Mouse (Mus musculus): ENCODE measurements around the gene Vps52.

The Vps52 gene

DNA sequence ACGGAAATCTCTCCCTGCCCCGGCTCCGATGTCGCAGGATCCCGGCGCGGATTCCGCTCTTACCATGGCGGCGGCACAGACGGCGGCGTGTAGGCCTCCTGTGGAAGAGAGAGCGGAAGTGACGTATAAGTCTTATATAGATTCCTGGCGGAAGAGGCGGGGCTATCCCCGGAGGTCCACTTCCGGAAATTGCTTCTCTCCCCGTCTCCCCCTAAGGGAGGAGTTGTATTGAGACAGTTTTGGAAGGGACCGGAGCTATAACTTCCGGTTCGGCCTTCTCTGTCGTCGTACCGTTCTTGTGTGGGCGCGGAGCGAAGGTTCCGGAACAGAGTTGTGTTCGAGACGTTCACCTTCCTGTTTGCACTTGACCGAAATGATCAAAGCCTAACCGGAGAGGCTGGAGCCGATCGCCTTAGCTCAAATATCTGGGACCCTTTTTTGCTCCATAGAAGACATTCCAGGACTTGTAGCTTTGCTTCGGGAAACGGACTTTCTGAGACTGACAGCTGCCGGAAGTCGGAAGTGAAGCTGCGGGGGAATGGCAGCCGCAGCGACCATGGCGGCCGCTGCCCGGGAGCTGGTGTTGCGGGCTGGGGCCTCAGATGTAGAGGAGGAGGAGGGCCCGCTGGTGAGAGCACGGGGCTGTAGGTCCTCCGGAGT is at the start of gene Vps52, which contains the start of gene Rps18:
Vps52 (plus strand) TSS at position 258 of the 660 bp plus-strand sequence.
Rps18 (minus strand) TSS at position 447 of the 660 bp plus-strand sequence.
- peak; percentile 97 for DNase-seq (ENCODE audit: low read depth, low spot score)

DNA sequence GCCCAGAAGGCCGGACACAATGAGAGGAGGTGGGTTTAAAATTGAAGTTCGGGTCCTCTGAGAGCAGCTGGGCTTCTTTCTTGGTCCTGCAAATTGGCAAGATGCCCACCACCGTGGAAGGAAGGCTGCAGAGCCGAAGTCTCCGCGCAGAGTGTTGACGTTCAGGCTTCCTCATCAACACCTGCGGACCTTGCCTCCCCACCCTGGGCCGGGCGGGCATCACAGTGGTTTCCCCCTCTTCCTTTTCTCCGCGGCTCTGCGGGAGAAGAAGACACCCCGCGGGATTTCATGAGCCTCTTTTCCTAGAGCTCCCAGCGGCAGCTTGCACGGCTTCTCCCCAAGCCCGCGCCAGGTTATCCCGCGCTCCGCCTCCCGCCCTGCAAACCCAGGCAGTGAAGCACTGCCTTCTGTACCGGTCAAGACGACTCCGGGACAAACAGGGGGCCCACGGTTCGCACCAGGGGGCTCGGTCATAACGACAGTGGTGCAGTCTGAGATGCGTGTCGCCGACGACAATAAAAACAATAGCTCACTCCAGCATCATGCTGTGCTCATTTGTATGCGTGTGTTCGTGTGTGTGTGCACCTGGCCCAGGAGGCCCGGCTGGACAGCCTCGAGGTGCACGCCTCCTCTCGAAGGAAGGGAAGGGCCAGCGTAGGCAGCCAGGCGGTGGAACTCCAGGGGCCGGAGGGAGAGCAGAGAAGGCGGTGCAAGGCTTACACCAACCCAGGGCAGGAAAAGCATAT is 47.1 kb upstream of the Vps52 start:
- no peak for DNase-seq (ENCODE audit: low read depth, low spot score)

DNA sequence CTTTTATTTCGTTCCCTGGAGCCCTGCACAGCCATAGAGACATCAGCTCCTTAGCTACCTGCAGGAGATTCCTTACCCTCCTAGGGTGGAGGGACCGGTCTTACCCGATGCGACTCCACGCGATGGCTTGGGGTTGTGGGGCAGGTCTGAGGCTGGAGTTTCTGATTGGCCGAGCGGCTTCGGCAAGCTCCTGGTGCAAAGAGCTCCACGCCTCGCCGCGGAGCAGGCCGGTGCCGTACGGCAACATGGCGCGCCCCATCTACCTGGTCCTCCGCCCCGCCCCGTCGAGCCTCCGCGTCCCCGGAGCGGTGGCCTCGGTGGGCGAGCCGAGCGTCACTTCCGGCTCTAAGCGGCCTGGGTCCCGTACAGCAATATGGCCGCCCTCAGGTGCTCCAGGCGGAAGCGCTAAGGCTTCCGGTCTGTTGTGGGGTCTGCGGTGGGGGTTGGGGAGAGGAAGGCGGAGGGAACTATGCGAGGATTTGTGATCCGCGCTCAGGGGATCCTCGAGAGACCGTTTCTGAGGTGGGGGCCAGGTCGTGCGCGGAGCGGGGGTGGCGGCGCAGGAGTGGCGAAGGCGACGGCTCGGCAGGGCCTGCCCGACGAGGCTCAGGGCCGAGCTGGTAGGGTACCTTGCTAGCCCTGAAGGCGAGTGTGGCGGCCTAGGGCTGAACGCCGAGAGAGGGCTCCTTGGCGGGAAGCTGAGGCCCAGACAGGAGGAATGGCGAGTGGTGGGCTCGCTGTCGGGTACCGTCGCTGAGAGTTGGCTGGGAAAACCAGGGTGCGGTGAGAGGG is 46.3 kb upstream of the Vps52 start, which contains the start of gene Daxx:
Daxx (plus strand) TSS at position 338 of the 792 bp plus-strand sequence.
- peak; percentile 84 for DNase-seq (ENCODE audit: low read depth, low spot score)

DNA sequence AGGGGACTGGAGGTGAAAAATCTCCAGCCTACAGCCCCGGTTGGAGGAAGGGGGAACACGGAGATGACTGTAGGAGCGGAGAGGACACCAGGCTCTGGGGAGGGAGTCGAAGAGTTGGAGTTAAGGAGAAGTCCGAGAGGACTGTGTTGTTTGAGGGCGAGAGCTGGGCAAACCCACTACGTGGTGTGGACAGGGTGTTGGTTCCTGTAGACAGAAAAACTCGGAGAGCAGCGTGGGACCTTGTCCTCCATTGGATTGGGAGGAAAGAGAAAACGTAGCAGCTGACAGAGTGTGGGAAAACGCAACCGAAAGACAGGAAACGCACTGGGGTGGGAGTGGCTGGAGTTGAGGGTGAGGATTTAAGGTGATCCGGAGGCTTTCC is 45.8 kb upstream of the Vps52 start:
- no peak for DNase-seq (ENCODE audit: low read depth, low spot score)

DNA sequence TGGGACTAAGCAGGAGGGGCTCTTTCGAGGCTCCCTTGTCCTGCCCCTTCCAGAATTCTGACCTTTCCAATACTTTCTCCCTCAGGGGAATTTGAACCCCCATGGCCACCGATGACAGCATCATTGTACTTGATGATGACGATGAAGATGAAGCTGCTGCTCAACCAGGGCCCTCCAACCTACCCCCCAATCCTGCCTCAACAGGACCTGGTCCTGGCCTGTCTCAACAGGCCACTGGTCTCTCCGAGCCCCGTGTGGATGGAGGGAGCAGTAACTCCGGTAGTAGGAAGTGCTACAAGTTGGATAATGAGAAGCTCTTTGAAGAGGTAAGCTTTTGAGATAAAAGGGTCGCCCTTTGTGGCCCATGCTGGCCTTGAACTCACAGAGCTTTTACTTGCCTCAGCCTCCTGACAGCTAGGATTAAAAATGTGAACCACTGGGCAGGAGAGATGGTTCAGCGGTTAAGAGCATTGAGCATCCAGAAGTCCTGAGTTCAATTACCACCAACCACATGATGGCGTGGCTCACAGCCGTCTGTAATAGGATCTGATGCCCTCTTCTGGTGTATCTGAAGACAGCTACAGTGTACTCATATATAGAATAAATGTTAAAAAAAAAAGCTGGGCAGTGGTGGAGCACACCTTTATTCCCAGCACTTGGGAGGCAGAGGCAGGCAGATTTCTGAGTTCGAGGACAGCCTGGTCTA is 45.1 kb upstream of the Vps52 start:
- no peak for DNase-seq (ENCODE audit: low read depth, low spot score)

DNA sequence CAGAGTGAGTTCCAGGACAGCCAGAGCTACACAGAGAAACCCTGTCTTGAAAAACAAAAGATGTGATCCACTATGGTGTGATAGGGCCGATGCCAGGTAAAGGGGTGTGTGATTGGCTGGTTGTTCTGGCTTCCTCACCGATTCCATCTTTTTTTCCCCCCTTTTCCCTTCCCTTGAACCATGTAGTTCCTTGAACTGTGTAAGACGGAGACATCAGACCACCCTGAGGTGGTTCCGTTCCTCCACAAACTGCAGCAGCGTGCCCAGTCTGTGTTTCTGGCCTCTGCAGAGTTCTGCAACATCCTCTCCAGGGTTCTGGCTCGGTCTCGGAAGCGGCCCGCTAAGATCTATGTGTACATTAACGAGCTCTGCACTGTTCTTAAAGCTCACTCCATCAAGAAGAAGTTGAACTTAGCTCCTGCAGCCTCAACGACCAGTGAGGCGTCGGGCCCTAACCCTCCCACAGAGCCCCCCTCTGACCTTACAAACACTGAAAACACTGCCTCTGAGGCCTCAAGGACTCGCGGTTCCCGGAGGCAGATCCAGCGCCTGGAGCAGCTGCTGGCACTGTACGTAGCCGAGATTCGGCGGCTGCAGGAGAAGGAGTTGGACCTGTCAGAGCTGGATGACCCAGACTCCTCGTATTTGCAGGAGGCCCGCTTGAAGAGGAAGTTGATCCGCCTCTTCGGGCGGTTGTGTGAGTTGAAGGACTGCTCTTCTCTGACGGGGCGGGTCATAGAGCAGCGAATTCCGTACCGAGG is 44.4 kb upstream of the Vps52 start:
- DNase-seq (ENCODE audit: low read depth, low spot score): no peak

DNA sequence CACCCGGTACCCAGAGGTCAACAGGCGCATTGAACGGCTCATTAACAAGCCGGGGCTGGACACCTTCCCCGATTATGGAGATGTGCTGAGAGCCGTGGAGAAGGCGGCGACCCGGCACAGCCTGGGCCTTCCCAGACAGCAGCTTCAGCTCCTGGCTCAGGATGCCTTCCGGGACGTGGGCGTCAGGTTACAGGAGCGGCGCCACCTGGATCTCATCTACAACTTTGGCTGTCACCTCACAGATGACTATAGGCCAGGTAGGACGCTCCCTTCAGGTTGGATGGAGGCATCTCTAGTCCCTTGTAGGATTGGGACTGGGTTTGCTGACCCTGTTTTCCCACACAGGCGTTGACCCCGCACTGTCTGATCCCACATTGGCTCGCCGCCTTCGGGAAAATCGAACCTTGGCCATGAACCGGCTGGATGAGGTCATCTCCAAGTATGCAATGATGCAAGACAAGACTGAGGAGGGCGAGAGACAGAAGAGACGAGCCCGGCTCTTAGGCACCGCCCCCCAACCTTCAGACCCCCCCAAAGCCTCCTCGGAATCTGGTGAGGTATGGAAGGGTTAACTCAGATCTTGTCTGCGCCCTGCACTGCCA is 43.7 kb upstream of the Vps52 start:
- no peak for DNase-seq (ENCODE audit: low read depth, low spot score)

DNA sequence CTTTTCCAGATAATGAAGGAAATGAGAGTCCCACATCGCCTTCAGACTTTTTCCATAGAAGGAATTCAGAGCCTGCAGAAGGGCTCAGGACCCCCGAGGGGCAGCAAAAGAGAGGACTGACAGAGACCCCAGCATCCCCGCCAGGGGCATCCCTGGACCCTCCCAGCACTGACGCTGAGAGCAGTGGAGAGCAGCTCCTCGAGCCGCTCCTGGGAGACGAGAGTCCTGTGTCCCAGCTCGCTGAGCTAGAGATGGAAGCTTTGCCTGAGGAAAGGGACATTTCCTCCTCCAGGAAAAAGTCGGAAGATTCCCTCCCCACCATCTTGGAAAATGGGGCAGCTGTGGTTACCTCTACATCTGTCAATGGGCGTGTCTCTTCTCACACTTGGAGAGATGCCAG is 42.3 kb upstream of the Vps52 start:
- DNase-seq (ENCODE audit: low read depth, low spot score): no peak

DNA sequence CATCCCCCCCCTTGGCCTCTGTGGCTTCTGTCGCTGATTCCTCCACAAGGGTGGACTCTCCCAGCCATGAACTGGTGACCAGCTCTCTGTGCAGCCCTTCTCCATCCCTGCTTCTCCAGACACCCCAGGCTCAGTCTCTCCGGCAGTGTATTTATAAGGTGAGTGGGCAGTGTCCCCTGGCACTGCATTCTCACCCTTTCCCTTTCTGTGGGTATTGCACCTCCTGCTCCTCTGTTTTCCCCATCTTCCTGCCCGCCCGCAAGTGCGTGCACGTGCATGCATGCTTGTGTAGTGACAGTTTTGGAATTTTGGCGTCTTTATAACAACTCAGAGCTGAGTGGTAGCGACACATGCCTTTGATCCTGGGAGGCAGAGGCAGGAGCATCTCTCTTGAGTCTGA is 41.7 kb upstream of the Vps52 start:
- no peak for DNase-seq (ENCODE audit: low read depth, low spot score)

DNA sequence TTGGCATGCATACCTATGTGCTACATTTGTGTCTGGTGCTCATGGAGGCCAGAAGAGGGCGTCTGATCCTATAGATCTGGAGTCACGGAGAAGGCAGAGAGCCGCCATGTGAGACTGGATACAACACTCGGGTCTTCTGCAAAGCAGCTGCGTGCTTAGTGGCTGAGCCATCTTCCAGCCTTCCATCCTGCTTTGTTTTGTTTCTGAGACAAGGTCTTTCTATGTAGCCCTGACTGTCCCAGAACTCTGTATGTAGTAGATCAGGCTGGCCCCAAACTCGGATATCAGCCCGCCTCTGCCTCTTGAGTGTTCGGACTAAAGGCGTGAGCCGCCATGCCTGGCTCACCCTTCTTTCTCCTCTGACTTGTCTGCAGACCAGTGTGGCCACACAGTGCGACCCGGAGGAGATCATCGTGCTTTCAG is 40.6 kb upstream of the Vps52 start:
- no peak for DNase-seq (ENCODE audit: low read depth, low spot score)

DNA sequence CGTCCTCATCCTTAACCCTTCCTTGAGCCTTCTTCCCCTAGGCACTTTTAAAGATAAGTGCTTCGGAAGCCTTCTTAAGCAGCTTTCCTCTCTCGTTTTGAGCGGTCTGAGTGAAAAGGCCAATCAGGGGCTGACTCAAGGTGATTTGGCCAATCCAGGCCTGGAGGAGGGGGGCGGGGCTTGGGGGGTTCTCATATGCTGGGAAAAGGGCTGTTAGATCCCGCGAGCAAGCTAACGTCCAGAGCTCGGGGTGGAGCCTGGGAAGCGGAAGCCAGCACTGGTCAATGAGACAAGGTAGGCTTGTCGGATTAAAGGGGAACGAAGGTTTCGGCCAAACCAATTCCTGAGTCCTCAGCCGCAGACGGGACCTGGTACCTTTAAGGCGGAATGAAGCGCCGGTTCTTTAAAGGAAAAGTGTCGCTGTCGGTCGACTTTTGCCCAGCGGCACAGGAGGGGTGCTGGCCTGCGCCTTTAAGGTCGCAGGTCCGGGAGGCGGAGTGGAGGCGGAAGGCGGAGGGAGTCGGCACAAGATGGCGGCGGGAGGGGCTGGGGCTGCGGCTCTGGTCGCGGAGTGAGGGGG is 39.9 kb upstream of the Vps52 start, which contains the start of the genes Tapbp and Zbtb22:
Tapbp (plus strand) TSS at position 229 of the 580 bp plus-strand sequence.
Zbtb22 (plus strand) TSS at position 234 of the 580 bp plus-strand sequence.
- DNase-seq (ENCODE audit: low read depth, low spot score): peak; percentile 93

DNA sequence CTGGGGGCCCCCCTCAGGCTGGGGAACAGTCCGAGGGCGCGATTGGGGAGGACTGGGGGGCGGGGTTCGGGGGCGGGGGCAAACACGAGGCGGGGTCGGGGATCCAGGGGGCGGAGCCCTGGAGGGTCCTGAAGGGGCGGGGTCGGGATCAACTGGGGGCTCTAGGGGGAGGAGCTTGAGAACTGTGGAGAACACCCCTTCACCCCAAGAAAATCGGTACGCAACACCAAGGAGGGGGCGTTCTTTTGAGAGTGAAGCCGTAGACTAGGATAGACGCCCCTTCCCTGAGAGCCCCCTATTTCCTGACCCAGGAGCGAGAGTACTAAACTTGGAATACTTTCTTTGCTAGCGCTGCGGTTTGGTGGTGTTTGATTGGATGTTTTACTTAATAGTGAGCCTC is 39.3 kb upstream of the Vps52 start:
- DNase-seq (ENCODE audit: low read depth, low spot score): no peak

DNA sequence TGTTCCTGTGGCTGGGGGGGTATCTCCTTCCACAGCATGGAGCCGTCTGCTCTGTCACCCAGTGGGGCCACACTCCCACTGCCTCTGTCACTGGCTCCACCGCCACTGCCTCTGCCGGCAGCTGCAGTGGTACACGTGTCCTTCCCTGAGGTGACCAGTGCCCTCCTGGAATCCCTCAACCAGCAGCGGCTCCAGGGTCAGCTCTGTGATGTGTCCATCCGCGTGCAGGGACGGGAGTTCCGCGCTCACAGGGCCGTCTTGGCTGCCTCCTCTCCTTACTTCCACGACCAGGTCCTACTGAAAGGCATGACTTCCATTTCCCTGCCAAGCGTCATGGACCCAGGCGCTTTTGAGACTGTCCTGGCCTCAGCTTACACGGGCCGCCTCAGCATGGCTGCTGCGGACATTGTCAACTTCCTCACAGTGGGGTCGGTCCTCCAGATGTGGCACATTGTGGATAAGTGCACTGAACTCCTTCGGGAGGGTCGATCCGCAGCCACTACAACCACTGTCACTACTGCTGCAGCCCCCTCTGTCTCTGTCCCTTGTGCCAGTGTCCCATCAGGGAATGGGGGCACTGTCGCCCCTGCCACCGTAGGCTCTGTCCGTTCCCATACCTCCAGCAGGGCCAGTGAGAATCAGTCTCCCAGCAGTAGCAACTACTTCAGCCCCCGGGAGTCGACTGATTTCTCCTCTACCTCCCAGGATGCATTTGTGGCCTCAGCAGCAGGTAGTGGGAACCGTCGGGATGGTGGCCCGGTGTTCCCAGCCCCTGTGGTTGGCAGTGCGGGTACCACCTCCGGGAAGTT is 38.6 kb upstream of the Vps52 start:
- no peak for DNase-seq (ENCODE audit: low read depth, low spot score)

DNA sequence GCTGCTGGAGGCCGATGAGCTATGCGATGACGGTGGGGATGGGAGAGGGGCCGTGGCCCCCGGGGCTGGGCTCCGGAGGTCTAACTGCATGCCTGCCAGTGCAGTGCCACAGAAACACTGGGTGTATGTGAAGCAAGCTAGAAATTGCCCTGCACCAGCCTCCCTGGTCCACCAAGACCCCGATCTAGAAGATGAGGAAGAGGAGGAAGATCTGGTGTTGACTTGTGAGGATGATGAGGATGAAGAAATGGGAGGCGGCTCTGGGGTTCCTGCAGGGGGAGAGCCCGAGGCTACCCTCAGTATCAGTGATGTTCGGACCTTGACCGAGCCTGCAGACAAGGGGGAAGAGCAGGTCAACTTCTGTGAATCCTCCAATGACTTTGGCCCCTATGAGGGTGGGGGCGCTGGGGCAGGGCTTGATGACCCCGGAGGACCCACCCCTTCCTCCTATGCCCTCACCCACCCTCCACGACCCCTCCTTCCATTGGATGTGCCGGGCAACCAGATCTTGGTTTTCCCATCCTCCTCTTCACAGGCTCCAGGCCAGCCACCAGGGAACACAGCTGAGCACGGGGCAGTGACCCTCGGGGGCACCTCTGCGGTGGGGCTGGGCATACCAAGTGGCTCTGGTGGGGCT is 37.8 kb upstream of the Vps52 start:
- DNase-seq (ENCODE audit: low read depth, low spot score): no peak

DNA sequence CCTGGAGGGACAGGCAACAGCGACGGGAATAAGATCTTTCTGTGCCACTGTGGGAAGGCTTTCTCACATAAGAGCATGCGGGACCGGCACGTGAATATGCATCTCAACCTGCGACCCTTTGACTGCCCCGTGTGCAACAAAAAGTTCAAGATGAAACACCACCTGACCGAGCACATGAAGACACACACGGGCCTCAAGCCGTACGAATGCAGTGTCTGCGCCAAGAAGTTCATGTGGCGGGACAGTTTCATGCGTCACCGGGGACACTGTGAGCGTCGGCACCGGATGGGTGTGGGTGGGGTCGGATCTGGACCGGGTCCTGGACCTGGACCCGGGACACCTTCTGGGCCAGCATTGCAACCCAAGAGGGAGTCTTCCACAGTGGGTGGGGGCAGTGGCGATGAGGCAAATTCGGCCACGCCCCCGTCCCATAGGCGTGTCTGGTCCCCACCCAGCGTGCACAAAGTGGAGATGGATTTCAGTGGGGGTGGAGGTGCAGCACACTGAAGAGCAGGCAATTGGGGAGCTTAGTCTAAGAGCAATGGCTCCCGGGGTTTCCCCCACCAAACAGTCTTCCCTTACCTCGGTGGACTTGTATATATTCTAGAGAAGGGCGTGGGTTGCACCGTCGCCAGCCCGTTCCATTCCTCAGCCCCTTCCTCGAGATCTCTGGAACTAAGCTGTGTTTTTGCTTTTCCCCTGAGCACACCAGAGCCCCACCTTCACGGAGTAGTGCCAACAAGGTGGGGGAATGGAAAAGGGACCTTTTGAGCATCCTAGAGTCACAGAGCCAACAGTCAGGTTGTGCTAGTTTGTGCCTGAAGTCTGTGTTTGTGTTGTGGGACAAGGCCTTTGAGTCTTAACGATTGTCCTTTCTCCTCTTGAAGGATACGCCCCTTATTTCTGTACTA is 37.1 kb upstream of the Vps52 start:
- DNase-seq (ENCODE audit: low read depth, low spot score): no peak

DNA sequence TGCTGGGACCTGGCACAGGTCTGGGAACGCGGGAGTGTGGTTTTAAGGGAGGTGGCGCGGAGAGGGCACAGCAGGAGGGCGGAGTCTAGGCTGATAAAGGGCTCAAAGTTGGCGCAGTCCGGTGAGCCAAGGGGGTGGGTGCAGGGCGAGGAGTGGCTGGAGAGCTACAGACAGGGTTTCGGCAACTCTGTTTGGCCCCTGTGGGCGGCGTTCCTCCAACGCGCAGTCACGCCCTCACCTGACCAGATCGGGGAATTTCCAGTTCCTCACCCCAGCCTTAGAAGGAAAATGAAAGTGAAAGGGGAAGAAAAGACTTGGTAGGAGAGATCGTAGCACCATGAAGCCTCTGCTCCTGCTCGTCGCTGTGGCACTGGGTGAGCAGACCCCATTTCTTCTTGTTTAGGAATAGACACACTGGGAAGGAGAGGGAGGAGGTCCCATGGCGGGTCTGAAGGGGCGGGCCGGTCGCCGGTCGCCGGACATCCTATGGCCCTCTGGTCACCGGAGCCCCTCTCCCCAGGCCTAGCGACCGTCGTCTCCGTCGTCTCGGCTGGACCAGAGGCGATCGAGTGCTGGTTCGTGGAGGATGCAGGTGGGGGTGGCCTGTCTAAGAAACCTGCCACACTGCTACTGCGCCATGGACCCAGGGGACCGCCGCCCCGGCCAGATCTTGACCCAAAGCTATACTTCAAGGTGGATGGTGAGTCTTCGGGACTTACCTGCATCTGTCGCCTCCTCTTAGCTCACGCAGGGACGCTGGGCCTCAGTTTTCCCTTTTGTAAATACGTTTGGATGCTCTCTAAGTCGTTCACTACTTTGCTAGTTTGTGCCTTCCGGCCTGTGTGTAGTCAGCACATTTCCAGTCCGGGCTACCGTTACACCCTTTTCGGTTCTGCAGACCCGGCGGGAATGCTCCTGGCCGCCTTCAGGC is 36.0 kb upstream of the Vps52 start:
- peak; percentile 71 for DNase-seq (ENCODE audit: low read depth, low spot score)
